ENCODE assay signal across 8 mouse cellular contexts in the genomic region with DNA sequence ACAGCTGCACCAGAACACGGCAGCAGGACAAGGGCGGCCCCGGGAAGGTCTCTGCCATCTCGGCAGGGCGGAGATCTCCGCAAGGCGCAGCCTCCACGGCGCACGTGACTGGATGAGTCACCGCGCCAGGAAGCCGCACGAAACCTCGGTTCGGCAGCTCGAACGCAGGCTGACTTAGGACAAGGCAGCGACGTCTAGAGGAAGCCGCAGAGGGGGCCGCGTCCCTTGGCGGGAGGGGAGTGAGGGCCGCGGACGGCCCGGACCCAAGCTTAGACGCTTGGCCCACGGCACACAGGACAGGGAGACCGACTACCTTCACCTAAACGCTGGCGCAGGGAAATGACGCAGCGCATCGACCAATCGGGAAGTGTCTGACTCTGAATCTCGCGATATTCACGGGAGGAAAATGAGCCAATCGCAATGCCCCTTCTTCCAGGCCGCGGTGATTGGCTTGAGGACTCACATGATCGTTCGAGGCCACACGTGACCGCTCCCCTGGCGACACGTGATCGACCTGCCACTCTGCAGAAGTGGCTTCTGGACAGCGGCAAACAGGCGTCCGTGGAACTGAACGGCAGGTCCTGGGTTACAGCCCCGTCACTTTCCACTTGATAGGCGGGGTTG. TPM values are rescaled to one million over a fixed set of nuclear protein-coding genes. Genes with fewer than 3 reads are reported as not detected.
DNase-seq lines count a peak whose midpoint lies in the region; ATAC-seq and TF ChIP-seq lines count a peak whose summit lies in the region.

No protein-coding gene starts in this region.

- H3K9me3 ChIP-seq in erythroblast, embryonic 14.5 days (ENCODE audit: control insufficient read depth, low read length) = no peaks in the 10 kb centered on the region
- H3K9me3 ChIP-seq in heart, embryonic 11.5 days (replicated peaks; ENCODE audit: control insufficient read depth, low read length) = no peaks in the 10 kb centered on the region
- H3K9me3 ChIP-seq in kidney, embryonic 16.5 days (ENCODE audit: low read length) = no peaks in the 10 kb centered on the region

- DNase-seq in brain, embryonic 14.5 days (ENCODE audit: low read depth) = peak; percentile 100
- peak; percentile 98 for DNase-seq in liver, adult 2 months (ENCODE audit: extremely low read depth, low read depth, low spot score)
- DNase-seq in splenic B cell, adult 2 months (ENCODE audit: low read depth, low spot score) = peak; percentile 100

- H3K4me3 ChIP-seq in C2C12 (ENCODE audit: insufficient read depth, poor library complexity, severe bottlenecking) = peak overlapping the region; percentile 70
- H3K4me3 ChIP-seq in erythroblast, embryonic 14.5 days (replicated peaks) = peak overlapping the region; percentile 86
- H3K4me3 ChIP-seq in heart, embryonic 11.5 days (ENCODE audit: low read depth, low read length) = peak overlapping the region; percentile 62
- peak overlapping the region; percentile 72 for H3K4me3 ChIP-seq in kidney, embryonic 16.5 days (ENCODE audit: low read length)
- H3K4me3 ChIP-seq in liver, adult 2 months (ENCODE audit: insufficient read depth, low read depth, low read length) = peak overlapping the region; percentile 75
- peak overlapping the region; percentile 69 for H3K4me3 ChIP-seq in myocyte

- peak; percentile 67; the same call in 1 of the 2 replicates for TF ChIP-seq POLR2A in brain, embryonic 14.5 days (IDR thresholded peaks at IDR 0.05; ENCODE audit: borderline replicate concordance, extremely low read depth, insufficient read depth, insufficient read length, poor library complexity, severe bottlenecking)
- TF ChIP-seq POLR2A in liver, adult 2 months (IDR thresholded peaks at IDR 0.05; ENCODE audit: extremely low read depth, insufficient read depth, low read length) = peak; percentile 59
- TF ChIP-seq POLR2A in myocyte (IDR thresholded peaks at IDR 0.05; ENCODE audit: insufficient read length, low read depth) = peak; percentile 94

- H3K79me2 ChIP-seq in C2C12 (ENCODE audit: control insufficient read depth, insufficient read depth) = peaks cover 28% of the 10 kb centered on the region
- peaks cover 3% of the 10 kb centered on the region; the same call in 1 of the 2 replicates for H3K79me2 ChIP-seq in liver, adult 2 months (ENCODE audit: control insufficient read depth, insufficient read depth, low read length)
- peaks cover 15% of the 10 kb centered on the region for H3K79me2 ChIP-seq in myocyte (ENCODE audit: control insufficient read depth, insufficient read depth)

- H3K9ac ChIP-seq in heart, embryonic 11.5 days (ENCODE audit: low read depth, low read length) = peak overlapping the region; percentile 80
- H3K9ac ChIP-seq in kidney, embryonic 16.5 days (replicated peaks; ENCODE audit: low read length) = peak overlapping the region; percentile 88
- peak overlapping the region; percentile 81 for H3K9ac ChIP-seq in liver, adult 2 months (ENCODE audit: low read depth, low read length)

- H3K27me3 ChIP-seq in C2C12 (ENCODE audit: control insufficient read depth, insufficient read depth, insufficient read length) (peaks cover 6% of the 10 kb centered on the region), myocyte (ENCODE audit: control insufficient read depth, insufficient read depth, insufficient read length) (no peaks in the 10 kb centered on the region)
- H3K27me3 ChIP-seq in erythroblast, embryonic 14.5 days (ENCODE audit: control insufficient read depth) = peaks cover 6% of the 10 kb centered on the region
- no peaks in the 10 kb centered on the region for H3K27me3 ChIP-seq in heart, embryonic 11.5 days (ENCODE audit: control insufficient read depth, insufficient read depth, low read length)
- H3K27me3 ChIP-seq in kidney, embryonic 16.5 days (ENCODE audit: insufficient read depth, low read length) = no peaks in the 10 kb centered on the region
- H3K27me3 ChIP-seq in liver, adult 2 months (ENCODE audit: control insufficient read depth, insufficient read depth, low read length) = no peaks in the 10 kb centered on the region
- H3K27me3 ChIP-seq in splenic B cell, adult 2 months (ENCODE audit: control insufficient read depth, insufficient read depth, low read length, poor library complexity, severe bottlenecking) = no peaks in the 10 kb centered on the region

- under 1% methylated on average over 56 of the region's 56 CpGs for WGBS in heart, embryonic 11.5 days (ENCODE audit: insufficient replicate concordance)
- 0% methylated on average over 56 of the region's 56 CpGs for WGBS in kidney, embryonic 16.5 days
- WGBS in liver, adult 2 months = under 1% methylated on average over 56 of the region's 56 CpGs

- TF ChIP-seq CTCF in C2C12 (IDR thresholded peaks at IDR 0.05; ENCODE audit: control insufficient read depth, insufficient read depth, insufficient read length) = no peak
- TF ChIP-seq CTCF in brain, embryonic 14.5 days (IDR thresholded peaks at IDR 0.05; ENCODE audit: borderline replicate concordance, extremely low read depth, insufficient read depth, insufficient read length) = no peak
- TF ChIP-seq CTCF in liver, adult 2 months (IDR thresholded peaks at IDR 0.05; ENCODE audit: low read depth, low read length) = no peak

- H3K27ac ChIP-seq in heart, embryonic 11.5 days (ENCODE audit: low read depth, low read length) = peak overlapping the region; percentile 97
- H3K27ac ChIP-seq in kidney, embryonic 16.5 days (ENCODE audit: low read length) = peak overlapping the region; percentile 94
- H3K27ac ChIP-seq in liver, adult 2 months (replicated peaks; ENCODE audit: insufficient read depth, low read depth, low read length) = peak overlapping the region; percentile 80

- ATAC-seq in heart, embryonic 11.5 days (replicated peaks; ENCODE audit: insufficient number of reproducible peaks, low FRiP score, low TSS enrichment) = peak; percentile 97
- peak; percentile 97 for ATAC-seq in kidney, embryonic 16.5 days (ENCODE audit: low FRiP score, low TSS enrichment)

- H3K4me2 ChIP-seq in heart, embryonic 11.5 days = peak overlapping the region; percentile 97
- peak overlapping the region; percentile 95 for H3K4me2 ChIP-seq in kidney, embryonic 16.5 days (replicated peaks; ENCODE audit: low read depth, low read length)
- peak overlapping the region; percentile 94 for H3K4me2 ChIP-seq in myocyte (ENCODE audit: low read depth)

- H3K4me1 ChIP-seq in erythroblast, embryonic 14.5 days (ENCODE audit: control insufficient read depth) = peaks cover 35% of the 10 kb centered on the region
- H3K4me1 ChIP-seq in heart, embryonic 11.5 days (ENCODE audit: control insufficient read depth, insufficient read depth, low read length) = peaks cover 12% of the 10 kb centered on the region
- H3K4me1 ChIP-seq in kidney, embryonic 16.5 days (ENCODE audit: insufficient read depth, low read length) = peaks cover 15% of the 10 kb centered on the region
- peaks cover 6% of the 10 kb centered on the region for H3K4me1 ChIP-seq in liver, adult 2 months (ENCODE audit: control insufficient read depth, insufficient read depth, low read length)

- H3K36me3 ChIP-seq in C2C12 (ENCODE audit: control insufficient read depth, insufficient read depth) = no peaks in the 10 kb centered on the region
- peaks cover 4% of the 10 kb centered on the region for H3K36me3 ChIP-seq in erythroblast, embryonic 14.5 days (ENCODE audit: control insufficient read depth)
- H3K36me3 ChIP-seq in heart, embryonic 11.5 days (ENCODE audit: control insufficient read depth, insufficient read depth, low read length) = no peaks in the 10 kb centered on the region
- no peaks in the 10 kb centered on the region for H3K36me3 ChIP-seq in kidney, embryonic 16.5 days (ENCODE audit: insufficient read depth, low read length)
- no peaks in the 10 kb centered on the region for H3K36me3 ChIP-seq in liver, adult 2 months (ENCODE audit: control insufficient read depth, insufficient read depth, low read length)
- H3K36me3 ChIP-seq in myocyte (ENCODE audit: control insufficient read depth, insufficient read depth) = no peaks in the 10 kb centered on the region
- no peaks in the 10 kb centered on the region for H3K36me3 ChIP-seq in splenic B cell, adult 2 months (ENCODE audit: control insufficient read depth, insufficient read depth, low read length, poor library complexity, severe bottlenecking)

- H3ac ChIP-seq in C2C12 (ENCODE audit: control insufficient read depth, insufficient read length, low read depth) (peak overlapping the region; percentile 98), myocyte (ENCODE audit: control insufficient read depth, insufficient read length) (peak overlapping the region; percentile 42)

- H3K79me3 ChIP-seq in C2C12 (ENCODE audit: low read depth) = peaks cover 7% of the 10 kb centered on the region

TF ChIP-seq in C2C12, 6 proteins besides CTCF, POLR2A, EP300 and RAD21:
- TF ChIP-seq FOSL1 (IDR thresholded peaks at IDR 0.05; ENCODE audit: insufficient read depth, low read length, poor library complexity, severe bottlenecking) (no peak), MAX (IDR thresholded peaks at IDR 0.05) (peak; percentile 20), CEBPB (IDR thresholded peaks at IDR 0.05; ENCODE audit: low read depth) (no peak), MYOD1 (IDR thresholded peaks at IDR 0.05; ENCODE audit: control insufficient read depth, insufficient read length, low read depth) (no peak), USF1 (IDR thresholded peaks at IDR 0.05; ENCODE audit: low read depth) (peak; percentile 96), MYOG (IDR thresholded peaks at IDR 0.05; ENCODE audit: control insufficient read depth, extremely low read depth, insufficient read length) (no peak)

TF ChIP-seq in myocyte, 11 proteins besides CTCF, POLR2A, EP300 and RAD21:
- TF ChIP-seq REST (IDR thresholded peaks at IDR 0.05; ENCODE audit: insufficient read depth, insufficient read length) = no peak
- no peak for TF ChIP-seq CEBPB (IDR thresholded peaks at IDR 0.05; ENCODE audit: insufficient read depth, poor library complexity, severe bottlenecking)
- TF ChIP-seq MYOG (IDR thresholded peaks at IDR 0.05; ENCODE audit: control insufficient read depth in 1 of 3, insufficient read depth in 1 of 3, insufficient read length in 2 of 3, low read depth in 2 of 3) = peak in 1 of 3 experiments; percentile 9
- peak; percentile 33 for TF ChIP-seq SRF (IDR thresholded peaks at IDR 0.05; ENCODE audit: control insufficient read depth, insufficient read length, low read depth)
- TF ChIP-seq USF1 (IDR thresholded peaks at IDR 0.05; ENCODE audit: low read depth) = peak; percentile 94
- peak; percentile 92 for TF ChIP-seq POLR2AphosphoS2 (IDR thresholded peaks at IDR 0.05; ENCODE audit: insufficient read length, low read depth)

RNA-seq across cellular contexts. Expression of gene Dync1h1, which starts 9.9 kb away (rescaled TPM):
- polyA plus RNA-seq in C2C12 (2012; fragmentation: generic; extraction: Trizol) = 83.5 TPM
- polyA plus RNA-seq in brain, embryonic 14.5 days (2012; rRNA removed) = 300 and 496 TPM in 2 replicates
- polyA plus RNA-seq in erythroblast, embryonic 14.5 days (2012) = 38.7 and 45.7 TPM in 2 replicates
- polyA plus RNA-seq in heart, embryonic 11.5 days (2014; fragmentation: Nextera tagmentation; extraction: Ambion mirVana) = 45.1 and 51.0 TPM in 2 replicates
- polyA plus RNA-seq in kidney, embryonic 16.5 days (2015; fragmentation: Nextera tagmentation; extraction: Ambion mirVana) = 49.7 and 53.9 TPM in 2 replicates
- 56.5 and 98.5 TPM in 2 replicates for total RNA-seq in liver, adult 2 months (2014; rRNA removed)
- polyA plus RNA-seq in liver, adult 2 months (2012; rRNA removed) = 66.0 and 85.8 TPM in 2 replicates
- polyA plus RNA-seq in myocyte (2012; fragmentation: generic; extraction: Trizol) = 128 TPM

Comparison
In these comparisons a context has a peak if more than half of its experiments do, and no peak if none do; other contexts are left out.
1. Peak in every context shown above with its lines: DNase-seq, ATAC-seq, H3K4me3 ChIP-seq and H3K27ac ChIP-seq.